In the genomic region with DNA sequence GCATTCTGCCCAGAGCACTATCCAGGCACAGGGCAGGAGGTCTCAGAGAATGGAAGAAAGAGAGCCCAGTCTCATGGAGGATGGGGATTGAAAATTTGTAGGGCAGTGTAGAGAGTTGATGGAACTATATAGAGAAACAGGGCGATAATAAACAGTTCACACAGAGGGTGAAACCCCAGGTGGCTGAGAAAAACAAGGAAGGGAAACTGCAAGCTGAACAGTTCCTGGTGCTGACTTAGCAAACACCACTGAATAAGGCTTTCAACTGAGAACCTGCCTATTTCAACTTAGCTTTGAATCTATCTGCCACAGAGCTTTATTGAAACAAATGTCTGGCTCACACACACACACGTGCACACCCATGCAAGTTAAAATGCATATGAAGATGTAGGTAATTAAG, we compare ENCODE assay signal across 21 mouse cellular contexts.
DNase-seq lines count a peak whose midpoint lies in the region; ATAC-seq and TF ChIP-seq lines count a peak whose summit lies in the region.
"Had no signal": no experiment of that assay in that cellular context is flagged by ENCODE, and none has a peak within 500 bp of the region (broad histone marks: within the 10 kb centered on the region; RNA-seq: fewer than 3 reads in every experiment).

No protein-coding gene starts in this region.

- WGBS in midbrain, embryonic 13.5 days: 21% methylated on average over 2 of the region's 2 CpGs
- 28% methylated on average over 2 of the region's 2 CpGs for WGBS in midbrain, postnatal 0 days

- DNase-seq in cerebellum, adult 9-11 months: no peak
- DNase-seq in A20 (ENCODE audit: low read depth, low spot score) (peak; percentile 65), MEL (ENCODE audit: low read depth, low spot score) (peak; percentile 17)
- peak; percentile 13 for DNase-seq in brain, adult 2 months (ENCODE audit: low read depth, low spot score)
- no peak for DNase-seq in midbrain, postnatal 0 days (ENCODE audit: low spot score)
- DNase-seq: adrenal gland, postnatal 10 days; adrenal gland, postnatal 25 days; cerebellum, adult 11 months; cerebellum, adult 18-20 months; cerebellum, adult 8-10 months; cerebellum, postnatal 10 days; cerebellum, postnatal 25 days; forebrain, postnatal 0 days had no signal

- H3K9me3 ChIP-seq in MEL (replicated peaks; ENCODE audit: insufficient read depth, low read length): no peaks in the 10 kb centered on the region
- H3K9me3 ChIP-seq in midbrain, embryonic 13.5 days: no peaks in the 10 kb centered on the region
- H3K9me3 ChIP-seq in midbrain, postnatal 0 days (ENCODE audit: low read length): no peaks in the 10 kb centered on the region
- H3K9me3 ChIP-seq: embryonic facial prominence, embryonic 10.5 days; embryonic facial prominence, embryonic 12.5 days; forebrain, embryonic 13.5 days; forebrain, embryonic 15.5 days; G1E had no signal

- no peak overlapping the region for H3K4me3 ChIP-seq in MEL (ENCODE audit: control insufficient read depth in 1 of 2, insufficient read depth in 1 of 2, low read depth in 2 of 2, low read length in 2 of 2)
- no peak overlapping the region for H3K4me3 ChIP-seq in midbrain, embryonic 13.5 days (replicated peaks)
- H3K4me3 ChIP-seq in midbrain, postnatal 0 days (ENCODE audit: low read depth, low read length): no peak overlapping the region
- H3K4me3 ChIP-seq: embryonic facial prominence, embryonic 10.5 days; embryonic facial prominence, embryonic 12.5 days; forebrain, embryonic 13.5 days; forebrain, embryonic 15.5 days had no signal

- no peak for TF ChIP-seq POLR2A in MEL (IDR thresholded peaks at IDR 0.05; ENCODE audit: control insufficient read depth in 1 of 2, insufficient read depth in 1 of 2, low read depth in 1 of 2, low read length in 2 of 2, poor library complexity in 1 of 2)

- TF ChIP-seq CTCF in MEL (IDR thresholded peaks at IDR 0.05 in 2 of 3, conservative IDR thresholded peaks at IDR 0.05 in 1 of 3; ENCODE audit: control insufficient read depth in 1 of 3, insufficient read depth in 1 of 3, low read depth in 2 of 3, low read length in 3 of 3, poor library complexity in 1 of 3, severe bottlenecking in 1 of 3): no peak
- no peak for TF ChIP-seq CTCF in midbrain, postnatal 0 days (IDR thresholded peaks at IDR 0.05)

- no peaks in the 10 kb centered on the region for H3K36me3 ChIP-seq in MEL (ENCODE audit: control insufficient read depth in 1 of 2, insufficient read depth in 2 of 2, low read length in 2 of 2)
- H3K36me3 ChIP-seq in midbrain, embryonic 13.5 days: no peaks in the 10 kb centered on the region
- H3K36me3 ChIP-seq in midbrain, postnatal 0 days (ENCODE audit: insufficient read depth, low read length): no peaks in the 10 kb centered on the region
- H3K36me3 ChIP-seq: embryonic facial prominence, embryonic 10.5 days; embryonic facial prominence, embryonic 12.5 days; forebrain, embryonic 15.5 days; G1E had no signal

- no peaks in the 10 kb centered on the region for H3K4me1 ChIP-seq in MEL (ENCODE audit: control insufficient read depth in 1 of 2, insufficient read depth in 2 of 2, low read length in 2 of 2)
- no peaks in the 10 kb centered on the region; the same call in 1 of the 2 replicates for H3K4me1 ChIP-seq in midbrain, embryonic 13.5 days (replicated peaks)
- no peaks in the 10 kb centered on the region for H3K4me1 ChIP-seq in midbrain, postnatal 0 days (ENCODE audit: insufficient read depth, low read length)
- H3K4me1 ChIP-seq: embryonic facial prominence, embryonic 10.5 days; embryonic facial prominence, embryonic 12.5 days; forebrain, embryonic 13.5 days; forebrain, embryonic 15.5 days had no signal

- H3K4me2 ChIP-seq in midbrain, embryonic 13.5 days (replicated peaks): no peak overlapping the region
- H3K4me2 ChIP-seq in midbrain, postnatal 0 days (ENCODE audit: low read depth, low read length, poor library complexity, severe bottlenecking): no peak overlapping the region
- H3K4me2 ChIP-seq: embryonic facial prominence, embryonic 12.5 days; forebrain, embryonic 13.5 days; forebrain, embryonic 15.5 days had no signal

- no peak overlapping the region for H3K27ac ChIP-seq in MEL (ENCODE audit: control insufficient read depth, low read depth, low read length)
- H3K27ac ChIP-seq in midbrain, embryonic 13.5 days: no peak overlapping the region
- H3K27ac ChIP-seq in midbrain, postnatal 0 days (ENCODE audit: low read depth, low read length): no peak overlapping the region
- H3K27ac ChIP-seq: embryonic facial prominence, embryonic 10.5 days; embryonic facial prominence, embryonic 12.5 days; forebrain, embryonic 13.5 days; forebrain, embryonic 15.5 days had no signal

- H3K9ac ChIP-seq in MEL (ENCODE audit: control insufficient read depth, low read depth, low read length, poor library complexity, severe bottlenecking): no peak overlapping the region
- H3K9ac ChIP-seq in midbrain, embryonic 13.5 days (replicated peaks): no peak overlapping the region
- no peak overlapping the region for H3K9ac ChIP-seq in midbrain, postnatal 0 days (replicated peaks; ENCODE audit: low read length, poor library complexity, severe bottlenecking)
- H3K9ac ChIP-seq: embryonic facial prominence, embryonic 12.5 days; forebrain, embryonic 13.5 days; forebrain, embryonic 15.5 days; forebrain, postnatal 0 days had no signal

- H3K79me2 ChIP-seq in MEL (ENCODE audit: control insufficient read depth, insufficient read depth, low read length, poor library complexity): no peaks in the 10 kb centered on the region

- no peak for TF ChIP-seq RAD21 in MEL (IDR thresholded peaks at IDR 0.05; ENCODE audit: low read depth, low read length)

- 0 out of 2 replicates have a peak, but pooled peaks have one; percentile 52 for ATAC-seq in cerebellum, adult (ENCODE audit: insufficient number of reproducible peaks, low FRiP score, low TSS enrichment)
- no peak for ATAC-seq in midbrain, embryonic 13.5 days
- ATAC-seq in midbrain, postnatal 0 days (ENCODE audit: low FRiP score): no peak
- ATAC-seq: activated CD4-positive, CD25-positive, alpha-beta regulatory T cell, adult 4 months; forebrain, embryonic 13.5 days; forebrain, embryonic 15.5 days; forebrain, postnatal 0 days had no signal

- H3K27me3 ChIP-seq in MEL (ENCODE audit: control insufficient read depth in 1 of 2, insufficient read depth in 2 of 2, low read length in 2 of 2): no peaks in the 10 kb centered on the region
- H3K27me3 ChIP-seq in midbrain, embryonic 13.5 days: no peaks in the 10 kb centered on the region
- no peaks in the 10 kb centered on the region for H3K27me3 ChIP-seq in midbrain, postnatal 0 days (ENCODE audit: insufficient read depth, low read length)
- H3K27me3 ChIP-seq: embryonic facial prominence, embryonic 12.5 days; forebrain, embryonic 13.5 days; forebrain, embryonic 15.5 days had no signal

- TF ChIP-seq EP300 in MEL (IDR thresholded peaks at IDR 0.05; ENCODE audit: low read depth in 1 of 2, low read length in 2 of 2): no peak

TF ChIP-seq in MEL, 35 proteins besides CTCF, POLR2A, EP300 and RAD21:
- TF ChIP-seq UBTF (IDR thresholded peaks at IDR 0.05; ENCODE audit: borderline replicate concordance, insufficient read depth, low read depth, low read length) (no peak), GATA1 (IDR thresholded peaks at IDR 0.05; ENCODE audit: low read depth, low read length) (no peak), MYB (IDR thresholded peaks at IDR 0.05; ENCODE audit: low read depth, low read length) (no peak), MXI1 (IDR thresholded peaks at IDR 0.05; ENCODE audit: low read depth, low read length) (no peak), USF2 (IDR thresholded peaks at IDR 0.05; ENCODE audit: borderline replicate concordance in 1 of 2, insufficient read depth in 1 of 2, low read depth in 1 of 2, low read length in 2 of 2) (no peak), ELF1 (IDR thresholded peaks at IDR 0.05; ENCODE audit: low read depth, low read length) (no peak), ZNF384 (IDR thresholded peaks at IDR 0.05; ENCODE audit: low read depth, low read length) (no peak)
TF ChIP-seq in MEL: peak in this region for 0.

Comparison
In these comparisons a context has a peak if more than half of its experiments do, and no peak if none do; other contexts are left out.
1. DNase-seq: peak in A20 (single experiment), MEL (single experiment) and brain, adult 2 months (single experiment); none in cerebellum, adult 9-11 months (single experiment) and midbrain, postnatal 0 days (single experiment).